Mouse (Mus musculus) C2C12 (cell line): ENCODE measurements at regions not wholly inside any gene's neighbourhood (a gene's known extent, or its start where the extent isn't known, plus 50 kb on each side); places are given as distances from the start of the nearest gene placed in this dataset.
A peak's percentile ranks its signal among the peaks of the same experiment; 100 is the strongest.

Experiments
- H3K27me3 ChIP-seq: one replicate; pipeline ENCODE4 v1.6.1; 2011; ENCODE audit not compliant: control insufficient read depth, insufficient read depth, insufficient read length
- H3K36me3 ChIP-seq: one replicate; pipeline ENCODE4 v1.6.1; 2011; ENCODE audit not compliant: control insufficient read depth, insufficient read depth
- H3K4me3 ChIP-seq: one replicate; pipeline ENCODE4 v1.5.1; 2011; ENCODE audit warnings: mild to moderate bottlenecking, control low read depth; ENCODE audit not compliant: poor library complexity, insufficient read depth, severe bottlenecking
- H3K79me2 ChIP-seq: one replicate; pipeline ENCODE4 v1.6.1; 2011; ENCODE audit not compliant: control insufficient read depth, insufficient read depth
- H3K79me3 ChIP-seq: one replicate; pipeline ENCODE4 v1.6.1; 2011; ENCODE audit warnings: low read depth, control low read depth
- H3ac ChIP-seq: one replicate; pipeline ENCODE3; 2011; ENCODE audit warnings: low read depth; ENCODE audit not compliant: control insufficient read depth, insufficient read length
- CEBPB ChIP-seq: IDR thresholded peaks from one replicate; pipeline ENCODE4 v1.6.1; 2011; ENCODE audit warnings: low read depth, mild to moderate bottlenecking, control low read depth, moderate library complexity
- CTCF ChIP-seq: IDR thresholded peaks from one replicate; pipeline ENCODE4 v1.5.1; 2011; ENCODE audit not compliant: control insufficient read depth, insufficient read depth, insufficient read length
- FOSL1 ChIP-seq: IDR thresholded peaks from one replicate; pipeline ENCODE4 v1.8.0; 2011; ENCODE audit warnings: mild to moderate bottlenecking, low read length; ENCODE audit not compliant: poor library complexity, insufficient read depth, severe bottlenecking
- MAX ChIP-seq: IDR thresholded peaks from one replicate; pipeline ENCODE4 v1.6.1; 2011; ENCODE audit warnings: mild to moderate bottlenecking, control low read depth
- MYOD1 ChIP-seq: IDR thresholded peaks from one replicate; pipeline ENCODE4 v1.6.1; 2011; ENCODE audit warnings: low read depth; ENCODE audit not compliant: control insufficient read depth, insufficient read length
- MYOG ChIP-seq: IDR thresholded peaks from one replicate; pipeline ENCODE4 v1.6.1; 2011; ENCODE audit not compliant: control insufficient read depth, insufficient read length; ENCODE audit errors: extremely low read depth
- USF1 ChIP-seq: IDR thresholded peaks from one replicate; pipeline ENCODE4 v1.6.1; 2011; ENCODE audit warnings: low read depth, mild to moderate bottlenecking, control low read depth, moderate library complexity

- Histone ChIP-seq H3ac (no peak overlapping the region), H3K4me3 (no peak overlapping the region), H3K27me3 (no peaks in the 10 kb centered on the region), H3K36me3 (no peaks in the 10 kb centered on the region), H3K79me3 (no peaks in the 10 kb centered on the region), H3K79me2 (no peaks in the 10 kb centered on the region)
- no peak for TF ChIP-seq MYOD1
- no peak for TF ChIP-seq FOSL1
- TF ChIP-seq CTCF, result no peak
- no peak for TF ChIP-seq CEBPB
- no peak for TF ChIP-seq MAX
- TF ChIP-seq USF1, result no peak
- TF ChIP-seq MYOG, result no peak
These were observed 75.9 kb downstream of the Klhl25 start for GRCm38 (mm10) chr7:75923951-75924467.

- no peak overlapping the region for H3ac ChIP-seq
- TF ChIP-seq MYOG, result no peak
- peak; percentile 15 for TF ChIP-seq CTCF
- TF ChIP-seq FOSL1, result no peak
- no peak for TF ChIP-seq MAX
- no peaks in the 10 kb centered on the region for H3K27me3 ChIP-seq
- H3K36me3 ChIP-seq, result no peaks in the 10 kb centered on the region
- no peak overlapping the region for H3K4me3 ChIP-seq
- no peaks in the 10 kb centered on the region for H3K79me2 ChIP-seq
- no peaks in the 10 kb centered on the region for H3K79me3 ChIP-seq
These were observed 79.4 kb downstream of the Klhl25 start for GRCm38 (mm10) chr7:75927537-75927936.

GRCm38 (mm10) chr7:75943844-75944243, 95.7 kb downstream of the Klhl25 start:
- Histone ChIP-seq H3K4me3 (no peak overlapping the region), H3K79me3 (no peaks in the 10 kb centered on the region), H3ac (no peak overlapping the region), H3K79me2 (no peaks in the 10 kb centered on the region), H3K36me3 (no peaks in the 10 kb centered on the region), H3K27me3 (peaks cover 6% of the 10 kb centered on the region)
- no peak for TF ChIP-seq MAX
- TF ChIP-seq MYOD1, result no peak
- no peak for TF ChIP-seq CEBPB
- no peak for TF ChIP-seq CTCF
- TF ChIP-seq MYOG, result no peak
- no peak for TF ChIP-seq FOSL1
- TF ChIP-seq USF1, result no peak

- H3K79me2 ChIP-seq, result no peaks in the 10 kb centered on the region
- no peaks in the 10 kb centered on the region for H3K79me3 ChIP-seq
- H3K27me3 ChIP-seq, result no peaks in the 10 kb centered on the region
- H3K36me3 ChIP-seq, result no peaks in the 10 kb centered on the region
- no peak overlapping the region for H3K4me3 ChIP-seq
- H3ac ChIP-seq, result no peak overlapping the region
- TF ChIP-seq CEBPB, result no peak
- TF ChIP-seq FOSL1, result no peak
- no peak for TF ChIP-seq MAX
- TF ChIP-seq MYOD1, result no peak
- TF ChIP-seq CTCF, result no peak
- no peak for TF ChIP-seq MYOG
- no peak for TF ChIP-seq USF1
These were observed 107.6 kb downstream of the Klhl25 start for GRCm38 (mm10) chr7:75955671-75956070.

- no peak for TF ChIP-seq MYOG
- TF ChIP-seq MAX, result no peak
- no peak for TF ChIP-seq FOSL1
- TF ChIP-seq CTCF, result no peak
- no peak for TF ChIP-seq MYOD1
- no peak for TF ChIP-seq CEBPB
- H3K4me3 ChIP-seq, result no peak overlapping the region
- no peak overlapping the region for H3ac ChIP-seq
- H3K36me3 ChIP-seq, result no peaks in the 10 kb centered on the region
- no peaks in the 10 kb centered on the region for H3K79me2 ChIP-seq
- H3K79me3 ChIP-seq, result no peaks in the 10 kb centered on the region
- H3K27me3 ChIP-seq, result no peaks in the 10 kb centered on the region
These were observed 109.3 kb downstream of the Klhl25 start for GRCm38 (mm10) chr7:75957366-75957765.
